Mouse (Mus musculus) C2C12 (cell line): Measurements from ENCODE around the gene Gm10642.

Experiments
- CTCF ChIP-seq: IDR thresholded peaks from one replicate; pipeline ENCODE4 v1.5.1; 2011; ENCODE audit not compliant: control insufficient read depth, insufficient read depth, insufficient read length
- MAX ChIP-seq: IDR thresholded peaks from one replicate; pipeline ENCODE4 v1.6.1; 2011; ENCODE audit warnings: mild to moderate bottlenecking, control low read depth
- MYOD1 ChIP-seq: IDR thresholded peaks from one replicate; pipeline ENCODE4 v1.6.1; 2011; ENCODE audit warnings: low read depth; ENCODE audit not compliant: control insufficient read depth, insufficient read length
- MYOG ChIP-seq: IDR thresholded peaks from one replicate; pipeline ENCODE4 v1.6.1; 2011; ENCODE audit not compliant: control insufficient read depth, insufficient read length; ENCODE audit errors: extremely low read depth
- USF1 ChIP-seq: IDR thresholded peaks from one replicate; pipeline ENCODE4 v1.6.1; 2011; ENCODE audit warnings: low read depth, mild to moderate bottlenecking, control low read depth, moderate library complexity

- TF ChIP-seq CTCF (no peak), MAX (no peak), MYOD1 (no peak), MYOG (no peak), USF1 (no peak)
These were observed 9.5 kb downstream of the Gm10642 start for GRCm38 (mm10) chr9:70665372-70666145.
